Mouse (Mus musculus) ES-E14 (cell line): Measurements from ENCODE around the gene Ptpdc1. TPM values are rescaled to one million over a fixed set of nuclear protein-coding genes. Genes with fewer than 3 reads are reported as not detected.

Experiments
- DNase-seq: peaks from one replicate; pipeline ENCODE4 v3.0.0-alpha.2; 2013; ENCODE audit warnings: low read depth, low spot score
- H3K27ac ChIP-seq: 2 replicates; pipeline ENCODE4 v1.5.1; 2012; ENCODE audit warnings: low read depth, mild to moderate bottlenecking, low read length, moderate library complexity, mixed read lengths; ENCODE audit not compliant: poor library complexity, insufficient read depth, severe bottlenecking
- H3K36me3 ChIP-seq: 2 replicates; pipeline ENCODE4 v1.6.1; 2012; ENCODE audit warnings: mild to moderate bottlenecking, low read length, moderate library complexity, mixed read lengths; ENCODE audit not compliant: control insufficient read depth, poor library complexity, insufficient read depth, severe bottlenecking
- H3K4me1 ChIP-seq, 2 experiments: fragments of 150-350 bp in 1 of 2; sonication (generic) in 1 of 2; 2 replicates each; pipeline ENCODE4 v1.6.1; 2012; ENCODE audit warnings: low read length in 2 of 2, mild to moderate bottlenecking in 1 of 2, mixed read lengths in 1 of 2; ENCODE audit not compliant: control insufficient read depth in 2 of 2, insufficient read depth in 2 of 2, poor library complexity in 1 of 2
- H3K4me3 ChIP-seq, 2 experiments: fragments of 150-350 bp in 1 of 2; sonication (generic) in 1 of 2; 2 replicates each; pipeline ENCODE4 v1.5.1; 2012; ENCODE audit warnings: low read length in 2 of 2, low read depth in 1 of 2, mild to moderate bottlenecking in 1 of 2, mixed read lengths in 1 of 2; ENCODE audit not compliant: insufficient read depth in 1 of 2, poor library complexity in 1 of 2, severe bottlenecking in 1 of 2
- H3K9ac ChIP-seq: 2 replicates; pipeline ENCODE4 v1.6.1; 2012; ENCODE audit warnings: low read depth, mild to moderate bottlenecking, low read length, mixed read lengths; ENCODE audit not compliant: poor library complexity, insufficient read depth, severe bottlenecking
- H3K9me3 ChIP-seq: fragments of 150-350 bp; sonication (generic); 2 replicates; pipeline ENCODE4 v1.6.1; 2012; ENCODE audit warnings: low read depth, mild to moderate bottlenecking, low read length; ENCODE audit not compliant: control insufficient read depth, insufficient read depth
- CHD2 ChIP-seq: IDR thresholded peaks from 2 replicates; pipeline ENCODE4 v1.6.1; 2014; ENCODE audit warnings: mild to moderate bottlenecking, low read depth, low read length, inconsistent platforms
- HCFC1 ChIP-seq: IDR thresholded peaks from 2 replicates; pipeline ENCODE4 v1.6.1; 2012; ENCODE audit warnings: low read length, inconsistent platforms, borderline replicate concordance; ENCODE audit not compliant: insufficient read depth
- MAFK ChIP-seq: IDR thresholded peaks from 2 replicates; pipeline ENCODE4 v1.6.1; 2014; ENCODE audit warnings: mild to moderate bottlenecking, low read depth, low read length, inconsistent platforms; ENCODE audit not compliant: insufficient read depth
- ZC3H11A ChIP-seq: IDR thresholded peaks from 2 replicates; pipeline ENCODE4 v1.6.1; 2012; ENCODE audit warnings: low read depth, mild to moderate bottlenecking, inconsistent platforms, low read length, borderline replicate concordance
- ZNF384 ChIP-seq: IDR thresholded peaks from 2 replicates; pipeline ENCODE4 v1.6.1; 2012; ENCODE audit warnings: low read depth, low read length, inconsistent platforms
- in situ Hi-C, 2 experiments: fragments of 600-800 bp; cut with MboI; formaldehyde crosslinking; loops; one replicate each; pipeline ENCODE4 v1.15.1; 2025; ENCODE audit warnings: low sequenced_read_pairs in 2 of 2, inconsistent platforms in 1 of 2; ENCODE audit not compliant: unreplicated experiment in 2 of 2
- total RNA-seq: library from RNA; depleted of rRNA; stranded (reverse); fragments of 300-350 nt; gene quantifications from 2 replicates; pipeline ENCODE4 v1.2.3, GENCODE M21; 2012

Gene Ptpdc1
- total RNA-seq, 1 experiment, result 5.2 TPM

- TF ChIP-seq MAFK, result no peak
- TF ChIP-seq HCFC1, result no peak
- no peak for TF ChIP-seq CHD2
- no peak for TF ChIP-seq ZC3H11A
- TF ChIP-seq ZNF384, result no peak
- Histone ChIP-seq H3K4me1 (no peaks in the 10 kb centered on the region), H3K9ac (no peak overlapping the region), H3K9me3 (no peaks in the 10 kb centered on the region), H3K4me3 (no peak overlapping the region), H3K36me3 (no peaks in the 10 kb centered on the region), H3K27ac (no peak overlapping the region)
- in situ Hi-C loops, result no loop called here
- DNase-seq, result no peak
These were observed 39.7 kb downstream of the Ptpdc1 start for GRCm38 (mm10) chr13:48585786-48586185.

GRCm38 (mm10) chr13:48582688-48583379 is 42.6 kb downstream of the Ptpdc1 start:
- Histone ChIP-seq H3K4me3 (no peak overlapping the region), H3K9me3 (no peaks in the 10 kb centered on the region), H3K9ac (no peak overlapping the region), H3K36me3 (no peaks in the 10 kb centered on the region), H3K27ac (no peak overlapping the region), H3K4me1 (no peaks in the 10 kb centered on the region)
- no peak for TF ChIP-seq MAFK
- no peak for TF ChIP-seq HCFC1
- TF ChIP-seq CHD2, result no peak
- TF ChIP-seq ZC3H11A, result no peak
- TF ChIP-seq ZNF384, result no peak
- no peak for DNase-seq
- in situ Hi-C loops, result no loop called here

GRCm38 (mm10) chr13:48578616-48579015 is 46.8 kb downstream of the Ptpdc1 start:
- TF ChIP-seq ZNF384, result no peak
- TF ChIP-seq HCFC1, result no peak
- TF ChIP-seq MAFK, result no peak
- no peak for TF ChIP-seq ZC3H11A
- TF ChIP-seq CHD2, result no peak
- Histone ChIP-seq H3K4me1 (no peaks in the 10 kb centered on the region), H3K36me3 (no peaks in the 10 kb centered on the region), H3K27ac (no peak overlapping the region), H3K9me3 (no peaks in the 10 kb centered on the region), H3K4me3 (no peak overlapping the region), H3K9ac (no peak overlapping the region)
- in situ Hi-C loops, result no loop called here
- DNase-seq, result no peak

DNA sequence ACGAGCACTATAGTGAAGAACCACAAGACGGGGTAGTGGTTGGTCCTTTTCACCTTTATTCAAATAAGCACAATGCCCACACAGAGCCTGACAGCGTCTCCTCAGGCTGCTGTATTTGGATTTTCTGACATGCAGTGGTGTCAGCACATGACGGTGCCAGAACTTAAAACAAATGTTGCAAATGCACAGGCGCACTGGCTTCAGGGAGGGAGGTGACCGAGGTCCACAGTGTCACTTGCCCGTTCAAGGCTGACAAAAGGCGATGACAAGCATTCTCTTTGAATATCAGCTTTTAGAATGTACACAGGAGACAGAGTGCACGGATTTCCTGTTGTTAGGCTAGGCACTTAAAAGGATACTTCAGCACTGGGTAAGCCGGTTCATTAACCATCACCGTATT is 47.6 kb downstream of the Ptpdc1 start:
- in situ Hi-C loops, result no loop called here
- DNase-seq, result no peak
- Histone ChIP-seq H3K4me3 (no peak overlapping the region), H3K9me3 (no peaks in the 10 kb centered on the region), H3K36me3 (no peaks in the 10 kb centered on the region), H3K4me1 (no peaks in the 10 kb centered on the region), H3K27ac (no peak overlapping the region), H3K9ac (no peak overlapping the region)
- TF ChIP-seq MAFK (no peak), CHD2 (no peak), ZC3H11A (no peak), HCFC1 (no peak), ZNF384 (no peak)

DNA sequence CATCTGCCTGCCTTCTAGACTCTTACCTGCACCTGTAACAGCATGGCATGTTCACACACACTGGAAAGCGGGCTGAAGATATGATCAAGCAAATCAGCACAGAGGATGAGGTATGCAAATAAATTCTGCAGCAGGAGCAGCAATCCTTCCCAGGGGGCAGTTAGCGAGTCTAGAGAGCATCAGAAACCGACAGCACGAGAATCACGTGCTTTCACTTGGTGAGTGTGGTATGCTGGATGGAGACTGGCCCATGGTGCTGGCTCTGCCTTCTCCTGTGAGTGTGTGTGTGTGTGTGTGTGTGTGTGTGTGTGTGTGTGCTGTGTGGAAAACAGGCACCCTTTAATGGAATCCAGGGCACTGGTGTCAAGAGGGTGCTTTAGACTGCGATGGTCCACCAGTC is 48.5 kb downstream of the Ptpdc1 start:
- Histone ChIP-seq H3K4me3 (no peak overlapping the region), H3K36me3 (no peaks in the 10 kb centered on the region), H3K9ac (no peak overlapping the region), H3K4me1 (no peaks in the 10 kb centered on the region), H3K9me3 (no peaks in the 10 kb centered on the region), H3K27ac (no peak overlapping the region)
- in situ Hi-C loops, result no loop called here
- DNase-seq, result no peak
- no peak for TF ChIP-seq ZNF384
- TF ChIP-seq ZC3H11A, result no peak
- TF ChIP-seq MAFK, result no peak
- no peak for TF ChIP-seq HCFC1
- no peak for TF ChIP-seq CHD2
